Mouse (Mus musculus) retina, embryonic 14.5 days (tissue): ENCODE measurements at regions not wholly inside any gene's neighbourhood (a gene's known extent, or its start where the extent isn't known, plus 50 kb on each side); places are given as distances from the start of the nearest gene placed in this dataset.

Source experiments
- DNase-seq: peaks from one replicate; pipeline ENCODE4 v3.0.0-alpha.2; 2015; ENCODE audit warnings: low spot score

GRCm38 (mm10) chr10:102943156-102943555, 86.9 kb downstream of the Alx1 start:
- DNase-seq = no peak

GRCm38 (mm10) chr10:102940823-102941519, 89.0 kb downstream of the Alx1 start:
- DNase-seq = no peak

GRCm38 (mm10) chr10:102931445-102931844, 98.6 kb downstream of the Alx1 start:
- no peak for DNase-seq

GRCm38 (mm10) chr10:102928651-102929050, 101.4 kb downstream of the Alx1 start:
- no peak for DNase-seq

- no peak for DNase-seq
These were observed 132.6 kb downstream of the Alx1 start for GRCm38 (mm10) chr10:102897368-102897767.

- no peak for DNase-seq
These were observed 134.1 kb downstream of the Alx1 start for GRCm38 (mm10) chr10:102895952-102896351.

- no peak for DNase-seq
These were observed 137.6 kb downstream of the Alx1 start for GRCm38 (mm10) chr10:102892373-102892772.

GRCm38 (mm10) chr10:102889709-102890108, 140.3 kb downstream of the Alx1 start:
- DNase-seq = no peak

GRCm38 (mm10) chr10:102881824-102882438, 148.1 kb downstream of the Alx1 start:
- DNase-seq = no peak

- DNase-seq = peak; percentile 77
These were observed 152.0 kb downstream of the Alx1 start for GRCm38 (mm10) chr10:102878010-102878409.

GRCm38 (mm10) chr10:102876946-102877345, 153.1 kb downstream of the Alx1 start:
- DNase-seq = peak; percentile 22

- DNase-seq = peak; percentile 65
These were observed 163.1 kb downstream of the Alx1 start for GRCm38 (mm10) chr10:102866920-102867319.

GRCm38 (mm10) chr10:102836567-102837224, 193.3 kb downstream of the Alx1 start:
- DNase-seq = peak; percentile 58

- DNase-seq = peak; percentile 42
These were observed 194.2 kb downstream of the Alx1 start for GRCm38 (mm10) chr10:102835814-102836213.

GRCm38 (mm10) chr10:102829606-102830005, 200.4 kb downstream of the Alx1 start:
- no peak for DNase-seq

GRCm38 (mm10) chr10:102823434-102823833, 206.6 kb downstream of the Alx1 start:
- peak; percentile 44 for DNase-seq

GRCm38 (mm10) chr10:102801391-102801790, 228.6 kb downstream of the Alx1 start:
- DNase-seq = no peak

GRCm38 (mm10) chr10:102779243-102779642, 250.8 kb downstream of the Alx1 start:
- no peak for DNase-seq

- DNase-seq = no peak
These were observed 251.7 kb downstream of the Rassf9 start for GRCm38 (mm10) chr10:102763696-102764095.

- DNase-seq = no peak
These were observed 250.4 kb downstream of the Rassf9 start for GRCm38 (mm10) chr10:102762378-102762777.

- peak; percentile 63 for DNase-seq
These were observed 223.2 kb downstream of the Rassf9 start for GRCm38 (mm10) chr10:102735207-102735606.

GRCm38 (mm10) chr10:102732420-102732819, 220.4 kb downstream of the Rassf9 start:
- no peak for DNase-seq

GRCm38 (mm10) chr10:102712263-102712662, 200.2 kb downstream of the Rassf9 start:
- DNase-seq = no peak
